Mouse (Mus musculus): ENCODE results near the gene Sgk1.

- no peak for TF ChIP-seq CTCF (IDR thresholded peaks at IDR 0.05; ENCODE audit: extremely low read depth, insufficient read depth, low read length)
- no peak for TF ChIP-seq POLR2A (IDR thresholded peaks at IDR 0.05; ENCODE audit: extremely low read depth, insufficient read depth, low read length)
Observed at GRCm38 (mm10) chr10:21853122-21853521, 28.9 kb upstream of the Sgk1 start.

Measured in cortical plate, adult 2 months (tissue).